Mouse (Mus musculus) thymus, postnatal 25 days (tissue): ENCODE results near the gene Cdc42bpa.

Source experiments
- DNase-seq: peaks from one replicate; pipeline ENCODE4 v3.0.0; 2022

Gene Cdc42bpa

GRCm38 (mm10) chr1:179959721-179960542 is at the start of gene Cdc42bpa:
TSS of gene Cdc42bpa (plus strand) at chr1:179960472.
- peak; percentile 73 for DNase-seq

GRCm38 (mm10) chr1:179913471-179913870 is 46.8 kb upstream of the Cdc42bpa start:
- DNase-seq = no peak

GRCm38 (mm10) chr1:179917036-179917435 is 43.2 kb upstream of the Cdc42bpa start:
- DNase-seq = no peak

- no peak for DNase-seq
Observed at GRCm38 (mm10) chr1:179917481-179917880, 42.8 kb upstream of the Cdc42bpa start.

- no peak for DNase-seq
Observed at GRCm38 (mm10) chr1:179919656-179920436, 40.4 kb upstream of the Cdc42bpa start.

GRCm38 (mm10) chr1:179923661-179924405 is 36.4 kb upstream of the Cdc42bpa start:
- DNase-seq = no peak

- DNase-seq = no peak
Observed at GRCm38 (mm10) chr1:179926240-179926639, 34.0 kb upstream of the Cdc42bpa start.

GRCm38 (mm10) chr1:179927102-179927501 is 33.2 kb upstream of the Cdc42bpa start:
- no peak for DNase-seq

- DNase-seq = peak; percentile 31
Observed at GRCm38 (mm10) chr1:179928822-179929221, 31.4 kb upstream of the Cdc42bpa start.

- no peak for DNase-seq
Observed at GRCm38 (mm10) chr1:179931247-179931646, 29.0 kb upstream of the Cdc42bpa start.

GRCm38 (mm10) chr1:179934064-179934463 is 26.2 kb upstream of the Cdc42bpa start:
- no peak for DNase-seq

GRCm38 (mm10) chr1:179940071-179940786 is 20.0 kb upstream of the Cdc42bpa start:
- no peak for DNase-seq

- no peak for DNase-seq
Observed at GRCm38 (mm10) chr1:179940787-179941352, 19.4 kb upstream of the Cdc42bpa start.

- DNase-seq = no peak
Observed at GRCm38 (mm10) chr1:179945017-179945416, 15.3 kb upstream of the Cdc42bpa start.

GRCm38 (mm10) chr1:179946616-179947015 is 13.7 kb upstream of the Cdc42bpa start:
- no peak for DNase-seq

- no peak for DNase-seq
Observed at GRCm38 (mm10) chr1:179947653-179948052, 12.6 kb upstream of the Cdc42bpa start.

- no peak for DNase-seq
Observed at GRCm38 (mm10) chr1:179951597-179951996, 8.7 kb upstream of the Cdc42bpa start.

- no peak for DNase-seq
Observed at GRCm38 (mm10) chr1:179953251-179953650, 7.0 kb upstream of the Cdc42bpa start.

GRCm38 (mm10) chr1:179957431-179957830 is 2.8 kb upstream of the Cdc42bpa start:
- DNase-seq = no peak

GRCm38 (mm10) chr1:179958871-179959720 is 1.2 kb upstream of the Cdc42bpa start:
- peak; percentile 35 for DNase-seq

- no peak for DNase-seq
Observed at GRCm38 (mm10) chr1:179960543-179960876, 238 bp downstream of the Cdc42bpa start.
